Mouse (Mus musculus) ES-Bruce4 (cell line): Measurements from ENCODE around the gene Zbtb16. TPM values are rescaled to one million over a fixed set of nuclear protein-coding genes. Genes with fewer than 3 reads are reported as not detected.

ENCODE experiments used
- H3K27ac ChIP-seq: 2 replicates; pipeline ENCODE4 v1.5.1; 2012; ENCODE audit warnings: low read length, inconsistent platforms; ENCODE audit not compliant: insufficient read depth
- H3K27me3 ChIP-seq: 2 replicates; pipeline ENCODE4 v1.6.1; 2012; ENCODE audit warnings: mild to moderate bottlenecking, low read length, inconsistent platforms; ENCODE audit not compliant: control insufficient read depth, poor library complexity, insufficient read depth, severe bottlenecking
- H3K36me3 ChIP-seq: 2 replicates; pipeline ENCODE4 v1.6.1; 2012; ENCODE audit warnings: inconsistent platforms, mild to moderate bottlenecking, low read length, moderate library complexity; ENCODE audit not compliant: control insufficient read depth, poor library complexity, insufficient read depth, severe bottlenecking
- H3K4me1 ChIP-seq: one replicate; pipeline ENCODE4 v1.8.1; 2011; ENCODE audit warnings: low read length; ENCODE audit not compliant: control insufficient read depth, insufficient read depth
- H3K4me3 ChIP-seq: 2 replicates; pipeline ENCODE4 v1.5.1; 2011; ENCODE audit warnings: low read depth, mild to moderate bottlenecking, low read length
- H3K9ac ChIP-seq: 2 replicates; pipeline ENCODE4 v1.6.1; 2012; ENCODE audit warnings: low read depth, mild to moderate bottlenecking, inconsistent platforms; ENCODE audit not compliant: poor library complexity, severe bottlenecking
- H3K9me3 ChIP-seq: replicated peaks from 2 replicates; pipeline ENCODE4 v1.6.1; 2012; ENCODE audit warnings: mild to moderate bottlenecking, low read length, inconsistent platforms; ENCODE audit not compliant: control insufficient read depth, poor library complexity, insufficient read depth, severe bottlenecking
- CTCF ChIP-seq: IDR thresholded peaks from one replicate; pipeline ENCODE4 v1.8.1; 2011; ENCODE audit warnings: low read depth, low read length
- EP300 ChIP-seq: IDR thresholded peaks from 2 replicates; pipeline ENCODE4 v1.6.1; 2011; ENCODE audit warnings: low read depth, low read length; ENCODE audit not compliant: insufficient read depth
- POLR2A ChIP-seq: IDR thresholded peaks from one replicate; pipeline ENCODE4 v1.8.1; 2011; ENCODE audit warnings: low read length; ENCODE audit not compliant: insufficient read depth
- polyA plus RNA-seq: library from polyadenylated mRNA; stranded (reverse); fragments of >200 nt; gene quantifications from 2 replicates; pipeline ENCODE4 v1.2.4, GENCODE M21; 2011; ENCODE audit warnings: low read depth; ENCODE audit not compliant: missing spikeins, insufficient read depth, insufficient read length

The Zbtb16 gene
- polyA plus RNA-seq, 1 experiment = 0.49 TPM

DNA sequence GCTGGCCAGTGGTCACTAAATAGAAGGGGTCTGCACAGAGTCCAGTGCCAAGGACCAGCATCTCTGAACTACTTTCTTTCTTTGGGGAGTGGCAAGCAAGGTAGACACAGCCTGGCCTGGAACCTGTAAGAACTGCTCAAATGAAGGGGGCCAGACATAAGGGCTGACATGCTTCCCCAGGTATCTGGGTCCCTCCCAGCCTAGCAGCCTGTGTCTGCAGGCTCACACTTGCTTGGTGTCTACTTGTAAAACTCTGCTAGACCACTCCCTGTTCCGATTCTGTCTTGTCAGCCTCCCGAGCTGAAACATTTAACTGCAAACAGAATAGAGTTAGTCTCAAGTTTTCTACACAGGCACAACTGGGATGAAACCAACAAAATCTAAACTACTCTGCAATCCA, 41.6 kb downstream of the Zbtb16 start:
- H3K9ac ChIP-seq = no peak overlapping the region
- H3K27me3 ChIP-seq = no peaks in the 10 kb centered on the region

DNA sequence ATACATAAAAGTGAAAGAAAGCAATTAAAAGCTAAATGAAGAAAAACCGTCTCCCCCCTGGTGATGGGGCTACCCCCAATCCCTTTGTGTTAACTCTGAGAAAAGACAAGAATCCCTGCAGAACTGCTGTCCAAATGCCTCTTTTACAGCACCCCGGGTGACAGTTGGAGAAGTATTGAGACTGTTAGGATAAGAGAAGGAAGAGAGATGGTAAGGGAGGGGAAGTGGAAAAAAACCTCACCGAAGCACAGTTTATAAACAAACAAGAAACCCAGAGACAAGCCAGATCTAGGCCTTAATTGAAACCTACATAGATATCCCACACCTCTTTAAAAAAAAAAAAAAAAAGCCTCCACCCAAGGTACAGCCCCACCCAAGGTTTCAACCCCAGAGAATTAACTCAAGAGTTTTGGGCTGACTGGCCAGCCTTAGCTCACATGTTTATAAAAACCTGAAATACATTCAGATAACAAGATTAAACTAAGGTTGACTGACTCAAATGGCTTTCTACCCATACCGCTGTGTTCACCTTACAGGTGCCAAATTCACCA, 42.3 kb downstream of the Zbtb16 start:
- no peaks in the 10 kb centered on the region for H3K9me3 ChIP-seq
- no peaks in the 10 kb centered on the region for H3K4me1 ChIP-seq
- no peak overlapping the region for H3K9ac ChIP-seq

More for the DNA sequence above, 41.6 kb downstream of the Zbtb16 start:
- no peak overlapping the region for H3K4me3 ChIP-seq
- no peaks in the 10 kb centered on the region for H3K4me1 ChIP-seq
- TF ChIP-seq EP300 = no peak
- no peak for TF ChIP-seq POLR2A
- no peak for TF ChIP-seq CTCF
- no peak overlapping the region for H3K27ac ChIP-seq
- no peaks in the 10 kb centered on the region for H3K9me3 ChIP-seq
- H3K36me3 ChIP-seq = no peaks in the 10 kb centered on the region

DNA sequence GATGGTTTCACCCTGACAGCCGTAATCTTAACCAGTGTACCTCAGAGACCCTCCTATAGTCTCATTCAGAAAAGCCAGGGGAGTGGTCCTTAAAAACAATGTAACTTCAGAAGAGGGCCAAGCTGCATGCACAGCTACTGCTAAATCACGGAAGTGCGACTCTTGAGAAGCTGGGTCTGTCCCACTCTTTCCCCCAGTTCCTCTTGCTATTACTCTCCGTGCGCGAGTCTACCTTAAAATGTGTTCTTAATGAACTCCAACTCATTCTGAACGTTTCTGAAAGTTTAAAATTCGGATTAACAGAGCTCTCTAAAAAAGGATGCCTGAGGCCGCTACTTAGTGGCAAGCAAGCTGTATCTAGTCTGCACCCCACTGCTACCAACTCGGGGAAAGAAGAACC, 45.4 kb downstream of the Zbtb16 start:
- TF ChIP-seq POLR2A (no peak), CTCF (no peak), EP300 (no peak)
- H3K36me3 ChIP-seq = no peaks in the 10 kb centered on the region
- no peaks in the 10 kb centered on the region for H3K27me3 ChIP-seq
- H3K27ac ChIP-seq = no peak overlapping the region
- no peaks in the 10 kb centered on the region for H3K9me3 ChIP-seq
- no peaks in the 10 kb centered on the region for H3K4me1 ChIP-seq
- H3K9ac ChIP-seq = no peak overlapping the region
- H3K4me3 ChIP-seq = no peak overlapping the region

More for the DNA sequence above, 42.3 kb downstream of the Zbtb16 start:
- Histone ChIP-seq H3K36me3 (no peaks in the 10 kb centered on the region), H3K27me3 (no peaks in the 10 kb centered on the region), H3K4me3 (no peak overlapping the region), H3K27ac (no peak overlapping the region)
- TF ChIP-seq POLR2A = no peak
- TF ChIP-seq CTCF = no peak
- no peak for TF ChIP-seq EP300

DNA sequence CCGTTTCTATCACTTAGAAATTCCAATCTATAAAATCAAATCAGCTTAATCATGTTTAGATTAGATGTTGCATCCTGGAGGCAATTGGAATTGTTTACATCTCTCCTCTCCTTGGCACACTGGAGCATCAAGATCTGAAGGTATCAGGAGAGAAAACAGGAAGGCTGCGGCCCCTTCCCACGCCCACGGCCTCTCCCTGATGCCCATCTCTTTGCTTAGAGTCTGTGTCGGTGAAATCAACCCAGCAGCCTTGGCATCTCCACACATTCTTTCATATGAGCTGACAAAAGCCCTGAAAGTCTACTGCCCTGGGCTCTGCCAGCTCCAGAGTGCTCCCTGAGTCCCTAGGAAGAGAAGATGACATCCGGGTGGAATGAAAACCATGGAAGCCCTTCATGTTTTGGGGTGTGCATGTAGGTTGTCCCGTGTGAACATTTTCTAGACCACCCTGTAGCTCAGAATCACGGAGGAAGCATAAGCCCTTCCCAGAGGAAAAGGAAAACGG, 48.1 kb downstream of the Zbtb16 start:
- Histone ChIP-seq H3K27ac (no peak overlapping the region), H3K9ac (no peak overlapping the region), H3K9me3 (no peaks in the 10 kb centered on the region), H3K4me3 (no peak overlapping the region), H3K27me3 (no peaks in the 10 kb centered on the region), H3K36me3 (no peaks in the 10 kb centered on the region), H3K4me1 (no peaks in the 10 kb centered on the region)
- TF ChIP-seq EP300 (no peak), POLR2A (no peak), CTCF (no peak)

DNA sequence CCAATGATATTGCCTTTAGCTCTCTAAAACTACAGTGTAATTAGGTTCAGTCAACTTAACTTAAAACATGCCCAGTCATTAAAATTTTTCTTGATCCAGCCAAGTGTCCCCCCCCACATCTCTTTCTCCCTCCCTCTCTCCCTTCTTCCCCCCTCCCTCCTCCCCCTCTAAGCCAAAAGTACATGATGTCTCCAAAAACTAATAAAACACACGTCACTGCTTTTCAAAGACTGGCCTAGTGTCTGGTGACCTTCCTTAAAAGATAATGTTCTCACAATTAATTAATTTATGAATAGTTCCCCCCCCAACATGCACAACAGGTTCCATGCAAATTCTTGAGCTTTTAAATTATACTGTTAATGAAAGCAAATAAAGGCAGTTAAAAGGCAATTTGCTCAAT, 48.7 kb downstream of the Zbtb16 start:
- no peaks in the 10 kb centered on the region for H3K4me1 ChIP-seq
- H3K27me3 ChIP-seq = no peaks in the 10 kb centered on the region
- no peak overlapping the region for H3K9ac ChIP-seq
- H3K36me3 ChIP-seq = no peaks in the 10 kb centered on the region
- H3K4me3 ChIP-seq = no peak overlapping the region
- no peak for TF ChIP-seq CTCF
- no peaks in the 10 kb centered on the region for H3K9me3 ChIP-seq
- H3K27ac ChIP-seq = no peak overlapping the region

DNA sequence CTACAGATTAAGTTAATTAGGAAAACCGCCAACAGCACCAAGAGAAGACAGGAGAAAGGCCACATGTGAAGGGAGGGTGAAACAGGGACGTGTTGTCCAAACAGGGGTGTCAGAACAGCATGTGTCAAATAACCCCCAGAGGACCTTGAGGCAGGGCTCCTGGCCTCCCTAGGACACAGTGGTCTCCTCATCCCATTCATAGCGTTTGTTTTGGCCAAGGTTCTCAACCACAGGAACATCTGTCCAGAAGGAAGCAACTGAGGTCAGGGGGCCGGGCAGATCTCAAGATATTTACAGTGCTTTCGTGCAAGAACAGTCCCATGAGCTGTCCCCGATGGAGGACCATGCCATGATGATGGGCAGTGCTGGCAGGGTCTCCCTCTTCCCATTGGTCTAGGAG, 49.2 kb downstream of the Zbtb16 start:
- H3K4me1 ChIP-seq = no peaks in the 10 kb centered on the region
- no peaks in the 10 kb centered on the region for H3K27me3 ChIP-seq

More for the DNA sequence above, 49.2 kb downstream of the Zbtb16 start:
- no peaks in the 10 kb centered on the region for H3K36me3 ChIP-seq
- H3K9me3 ChIP-seq = no peaks in the 10 kb centered on the region
- no peak overlapping the region for H3K27ac ChIP-seq
- no peak overlapping the region for H3K9ac ChIP-seq
- no peak overlapping the region for H3K4me3 ChIP-seq
- no peak for TF ChIP-seq POLR2A
- no peak for TF ChIP-seq CTCF
- no peak for TF ChIP-seq EP300
